Mouse (Mus musculus) right cerebral cortex, postnatal 14 days (tissue): Measurements from ENCODE around the gene Syngap1.

Experiments
- DNase-seq: peaks from one replicate; pipeline ENCODE4 v3.0.0; 2022

The Syngap1 gene

GRCm38 (mm10) chr17:26936921-26937695, 3.9 kb upstream of the Syngap1 start:
- no peak for DNase-seq

- no peak for DNase-seq
These were observed 3.0 kb upstream of the Syngap1 start for GRCm38 (mm10) chr17:26937883-26938695.

GRCm38 (mm10) chr17:26938731-26939130, 2.3 kb upstream of the Syngap1 start:
- DNase-seq, result no peak

GRCm38 (mm10) chr17:26939178-26939972, 1.7 kb upstream of the Syngap1 start, which contains the start of gene Cuta:
TSS of gene Cuta (minus strand) at chr17:26939569.
- peak; percentile 99 for DNase-seq

GRCm38 (mm10) chr17:26939973-26940300, 1.1 kb upstream of the Syngap1 start:
- DNase-seq, result no peak

GRCm38 (mm10) chr17:26941841-26942570, 953 bp downstream of the Syngap1 start:
- no peak for DNase-seq

GRCm38 (mm10) chr17:26945824-26946495, 4.9 kb downstream of the Syngap1 start:
- DNase-seq, result peak; percentile 57

- peak; percentile 77 for DNase-seq
These were observed 5.5 kb downstream of the Syngap1 start for GRCm38 (mm10) chr17:26946567-26946966.

- DNase-seq, result no peak
These were observed 6.4 kb downstream of the Syngap1 start for GRCm38 (mm10) chr17:26947231-26948100.

- DNase-seq, result peak; percentile 80
These were observed 7.4 kb downstream of the Syngap1 start for GRCm38 (mm10) chr17:26948316-26949050.

- peak; percentile 32 for DNase-seq
These were observed 8.1 kb downstream of the Syngap1 start for GRCm38 (mm10) chr17:26949051-26949577.

GRCm38 (mm10) chr17:26949866-26950265, 8.8 kb downstream of the Syngap1 start:
- peak; percentile 54 for DNase-seq

GRCm38 (mm10) chr17:26950560-26951288, 9.7 kb downstream of the Syngap1 start:
- no peak for DNase-seq

GRCm38 (mm10) chr17:26951406-26951805, 10.4 kb downstream of the Syngap1 start:
- peak; percentile 91 for DNase-seq

GRCm38 (mm10) chr17:26951952-26952877, 11.2 kb downstream of the Syngap1 start:
- DNase-seq, result peak; percentile 13

GRCm38 (mm10) chr17:26953201-26953600, 12.1 kb downstream of the Syngap1 start:
- DNase-seq, result no peak

- DNase-seq, result no peak
These were observed 12.7 kb downstream of the Syngap1 start for GRCm38 (mm10) chr17:26953726-26954125.

- no peak for DNase-seq
These were observed 15.3 kb downstream of the Syngap1 start for GRCm38 (mm10) chr17:26956309-26956708.
